Mouse (Mus musculus): ENCODE data around the gene Ccnd1. TPM values are rescaled to one million over a fixed set of nuclear protein-coding genes. Genes with fewer than 3 reads are reported as not detected.

The Ccnd1 gene
- total RNA-seq, 2 experiments from 2014 or later: 5.2 to 7.4 TPM

Other genes with a start within 250 kb of the Ccnd1 start
- 1 to 10 TPM; 2.4 to 4.4 TPM for gene Ano1, start 188.0 kb downstream of the Ccnd1 start, total RNA-seq (2021)
- not detected for gene Fgf3, start 101.8 kb downstream of the Ccnd1 start, total RNA-seq (2021)
- under 1 TPM in 1 of 2 experiments, not detected in 1; 0.25 TPM for gene Fgf4, start 92.6 kb downstream of the Ccnd1 start, total RNA-seq (2021)
- not detected for gene Fgf15, start 43.4 kb downstream of the Ccnd1 start, total RNA-seq (2021)
- 1 to 10 TPM; 6.8 to 7.2 TPM for gene LTO1, start 24.8 kb downstream of the Ccnd1 start, total RNA-seq (2021)

Measured in gastrocnemius, postnatal 36 days (tissue).